Mouse (Mus musculus): ENCODE results near the gene A430005L14Rik.
"Not testable (repeated sequence)": the region's sequence is repeated elsewhere in the genome, so short reads cannot be mapped to it uniquely, and the experiment has no call there.

The A430005L14Rik gene

GRCm38 (mm10) chr4:153956569-153957405 is at the start of gene A430005L14Rik:
TSS of gene A430005L14Rik (plus strand) at chr4:153957237.
- DNase-seq (ENCODE audit: low spot score), result peak; percentile 92

- no peak for DNase-seq (ENCODE audit: low spot score)
Observed at GRCm38 (mm10) chr4:153907573-153907972, 49.5 kb upstream of the A430005L14Rik start.

- no peak for DNase-seq (ENCODE audit: low spot score)
Observed at GRCm38 (mm10) chr4:153913635-153914034, 43.4 kb upstream of the A430005L14Rik start.

- DNase-seq (ENCODE audit: low spot score), result no peak
Observed at GRCm38 (mm10) chr4:153917773-153918500, 39.1 kb upstream of the A430005L14Rik start.

- DNase-seq (ENCODE audit: low spot score), result no peak
Observed at GRCm38 (mm10) chr4:153920517-153921233, 36.4 kb upstream of the A430005L14Rik start.

GRCm38 (mm10) chr4:153922090-153922489 is 34.9 kb upstream of the A430005L14Rik start:
- not testable (repeated sequence) for DNase-seq (ENCODE audit: low spot score)

GRCm38 (mm10) chr4:153928772-153929299 is 28.2 kb upstream of the A430005L14Rik start:
- DNase-seq (ENCODE audit: low spot score), result no peak

- no peak for DNase-seq (ENCODE audit: low spot score)
Observed at GRCm38 (mm10) chr4:153929425-153929824, 27.6 kb upstream of the A430005L14Rik start.

- no peak for DNase-seq (ENCODE audit: low spot score)
Observed at GRCm38 (mm10) chr4:153929921-153930320, 27.1 kb upstream of the A430005L14Rik start.

GRCm38 (mm10) chr4:153943243-153943642 is 13.8 kb upstream of the A430005L14Rik start:
- DNase-seq (ENCODE audit: low spot score), result no peak

- DNase-seq (ENCODE audit: low spot score), result no peak
Observed at GRCm38 (mm10) chr4:153944261-153944660, 12.8 kb upstream of the A430005L14Rik start.

- DNase-seq (ENCODE audit: low spot score), result no peak
Observed at GRCm38 (mm10) chr4:153945741-153946140, 11.3 kb upstream of the A430005L14Rik start.

- no peak for DNase-seq (ENCODE audit: low spot score)
Observed at GRCm38 (mm10) chr4:153950372-153950771, 6.7 kb upstream of the A430005L14Rik start.

- DNase-seq (ENCODE audit: low spot score), result no peak
Observed at GRCm38 (mm10) chr4:153951150-153951549, 5.9 kb upstream of the A430005L14Rik start.

- DNase-seq (ENCODE audit: low spot score), result no peak
Observed at GRCm38 (mm10) chr4:153951692-153952091, 5.3 kb upstream of the A430005L14Rik start.

- DNase-seq (ENCODE audit: low spot score), result no peak
Observed at GRCm38 (mm10) chr4:153955651-153956050, 1.4 kb upstream of the A430005L14Rik start.

- no peak for DNase-seq (ENCODE audit: low spot score)
Observed at GRCm38 (mm10) chr4:153957444-153958250, 610 bp downstream of the A430005L14Rik start.

GRCm38 (mm10) chr4:153962631-153963030 is 5.6 kb downstream of the A430005L14Rik start:
- DNase-seq (ENCODE audit: low spot score), result no peak

GRCm38 (mm10) chr4:153966651-153967050 is 9.6 kb downstream of the A430005L14Rik start:
- no peak for DNase-seq (ENCODE audit: low spot score)

GRCm38 (mm10) chr4:153967556-153967955 is 10.5 kb downstream of the A430005L14Rik start:
- DNase-seq (ENCODE audit: low spot score), result no peak

- no peak for DNase-seq (ENCODE audit: low spot score)
Observed at GRCm38 (mm10) chr4:153968063-153968462, 11.0 kb downstream of the A430005L14Rik start.
